In genomic region chrX:73410880-73411517, GRCm38 (mm10) we compare ENCODE assay signal across 8 mouse cellular contexts. TPM values are rescaled to one million over a fixed set of nuclear protein-coding genes. Genes with fewer than 3 reads are reported as not detected.
DNase-seq lines count a peak whose midpoint lies in the region; ATAC-seq and TF ChIP-seq lines count a peak whose summit lies in the region.

TSS of gene Zfp92 (plus strand) at chrX:73411096.

- peak within 1 kb of the TSS; percentile 49 for H3K4me2 ChIP-seq in limb, embryonic 14.5 days (replicated peaks; ENCODE audit: low read depth, low read length, severe bottlenecking)

- peak within 1 kb of the TSS; percentile 41; the same call in 1 of the 2 replicates for H3K9ac ChIP-seq in limb, embryonic 14.5 days (ENCODE audit: low read depth, low read length, severe bottlenecking)

- no peaks in the 10 kb centered on the region for H3K9me3 ChIP-seq in hindbrain, embryonic 10.5 days
- H3K9me3 ChIP-seq in limb, embryonic 14.5 days (ENCODE audit: control insufficient read depth, low read length): no peaks in the 10 kb centered on the region

- DNase-seq in kidney, adult 9 months: peak; percentile 14
- no peak for DNase-seq in kidney, adult 18-20 months
- DNase-seq in hindbrain, embryonic 10.5 days (ENCODE audit: low spot score): peak; percentile 5
- DNase-seq in limb, embryonic 14.5 days (ENCODE audit: low spot score): no peak
- peak; percentile 31 for DNase-seq in retina, embryonic 14.5 days (ENCODE audit: low spot score)
- DNase-seq in urinary bladder, postnatal 10 days (ENCODE audit: low spot score): no peak

- no peak for TF ChIP-seq POLR2A in cortical plate, adult 2 months (IDR thresholded peaks at IDR 0.05; ENCODE audit: extremely low read depth, insufficient read depth, low read length)
- TF ChIP-seq POLR2A in limb, embryonic 14.5 days (IDR thresholded peaks at IDR 0.05; ENCODE audit: borderline replicate concordance, extremely low read depth, insufficient read depth, insufficient read length): no peak

- H3K4me1 ChIP-seq in cortical plate, adult 2 months (ENCODE audit: control insufficient read depth, insufficient read depth, low read length): no peaks in the 10 kb centered on the region
- 0 out of 2 replicates have a peak, but pooled peaks cover 5% of the 10 kb centered on the region for H3K4me1 ChIP-seq in hindbrain, embryonic 10.5 days (replicated peaks)
- H3K4me1 ChIP-seq in limb, embryonic 14.5 days (ENCODE audit: control insufficient read depth, insufficient read depth, low read length): no peaks in the 10 kb centered on the region

- WGBS in hindbrain, embryonic 10.5 days: 23% methylated on average over 20 of the region's 20 CpGs
- 20% methylated on average over 17 of the region's 20 CpGs for WGBS in limb, embryonic 14.5 days

- H3K27me3 ChIP-seq in hindbrain, embryonic 10.5 days (ENCODE audit: insufficient read depth, poor library complexity, severe bottlenecking): peaks cover 22% of the 10 kb centered on the region
- no peaks in the 10 kb centered on the region for H3K27me3 ChIP-seq in limb, embryonic 14.5 days (ENCODE audit: control insufficient read depth, insufficient read depth, low read length)

- no peak for TF ChIP-seq CTCF in cortical plate, adult 2 months (IDR thresholded peaks at IDR 0.05; ENCODE audit: extremely low read depth, insufficient read depth, low read length)

- H3K27ac ChIP-seq in cortical plate, adult 2 months (ENCODE audit: insufficient read depth, low read length): no peak within 1 kb of the TSS
- H3K27ac ChIP-seq in hindbrain, embryonic 10.5 days: no peak within 1 kb of the TSS
- H3K27ac ChIP-seq in limb, embryonic 14.5 days (replicated peaks; ENCODE audit: low read depth, low read length): no peak within 1 kb of the TSS

- H3K4me3 ChIP-seq in cortical plate, adult 2 months (ENCODE audit: insufficient read depth, low read length): peak within 1 kb of the TSS; percentile 46
- H3K4me3 ChIP-seq in hindbrain, embryonic 10.5 days: peak within 1 kb of the TSS; percentile 41
- peak within 1 kb of the TSS; percentile 25 for H3K4me3 ChIP-seq in limb, embryonic 14.5 days (replicated peaks; ENCODE audit: low read length)

- no peaks in the 10 kb centered on the region for H3K36me3 ChIP-seq in hindbrain, embryonic 10.5 days
- H3K36me3 ChIP-seq in limb, embryonic 14.5 days (ENCODE audit: control insufficient read depth, insufficient read depth, low read length): no peaks in the 10 kb centered on the region

- ATAC-seq in limb, embryonic 14.5 days (ENCODE audit: low FRiP score, low read depth): no peak
- no peak for ATAC-seq in cerebellum, adult (ENCODE audit: insufficient number of reproducible peaks, low FRiP score, low TSS enrichment)

RNA-seq across cellular contexts. Expression of gene Zfp92, which starts in this region (rescaled TPM):
- polyA plus RNA-seq in cortical plate, adult 2 months (2012; rRNA removed): 0.90 and 1.0 TPM in 2 replicates
- 0.10 and 0.17 TPM in 2 replicates for polyA plus RNA-seq in hindbrain, embryonic 10.5 days (2016; fragmentation: Nextera tagmentation; extraction: Ambion mirVana)
- 0.35 and 0.49 TPM in 2 replicates for polyA plus RNA-seq in limb, embryonic 14.5 days (2012; rRNA removed)
- polyA plus RNA-seq in limb, embryonic 14.5 days (2014; fragmentation: Nextera tagmentation; extraction: Ambion mirVana): 0.12 and 0.25 TPM in 2 replicates

Comparison
In these comparisons a context has a peak if more than half of its experiments do, and no peak if none do; other contexts are left out.
1. DNase-seq: peak in kidney, adult 9 months (single experiment) and retina, embryonic 14.5 days (single experiment); none in kidney, adult 18-20 months (single experiment), limb, embryonic 14.5 days (single experiment) and urinary bladder, postnatal 10 days (single experiment).
2. Peak in DNase-seq and H3K4me3 ChIP-seq in hindbrain, embryonic 10.5 days; RNA of the gene not detected or under 1 TPM.
3. Peak in every context shown above with its lines, with median percentiles within 50 percentile points of each other: H3K4me3 ChIP-seq.